Mouse (Mus musculus): Measurements from ENCODE around the gene Ung.

- TF ChIP-seq CTCF (IDR thresholded peaks at IDR 0.05; ENCODE audit: insufficient read depth, low read depth, low read length) = no peak
- TF ChIP-seq POLR2A (IDR thresholded peaks at IDR 0.05; ENCODE audit: insufficient read depth, low read depth, low read length) = 0 out of 2 replicates have a peak, but pooled peaks have one; percentile 19
Measured at GRCm38 (mm10) chr5:114175596-114176171, 45.5 kb downstream of the Ung start.

Data from olfactory bulb, adult 2 months (tissue).